Mouse (Mus musculus) heart, postnatal 0 days (tissue): ENCODE measurements around the gene Eif4g2. TPM values are rescaled to one million over a fixed set of nuclear protein-coding genes. Genes with fewer than 3 reads are reported as not detected.
A peak's percentile ranks its signal among the peaks of the same experiment; 100 is the strongest.

Experiments
- ATAC-seq: fragments of 200-750 bp; cut with Nextera tagmentation; 2 replicates; pipeline ENCODE4 v1.8.0; 2017; ENCODE audit warnings: low read depth, moderate number of reproducible peaks, moderate library complexity; ENCODE audit not compliant: insufficient read depth
- DNase-seq: peaks from one replicate; pipeline ENCODE4 v3.0.0-alpha.2; 2016; ENCODE audit warnings: low spot score
- H3K27ac ChIP-seq: fragments of 300-500 bp; sonication (generic); 2 replicates; pipeline ENCODE4 v1.5.1; 2014; ENCODE audit warnings: low read depth, mild to moderate bottlenecking
- H3K27me3 ChIP-seq: fragments of 300-500 bp; sonication (generic); 2 replicates; pipeline ENCODE4 v1.6.1; 2014; ENCODE audit warnings: low read length, mixed read lengths; ENCODE audit not compliant: control insufficient read depth, insufficient read depth
- H3K36me3 ChIP-seq: fragments of 300-500 bp; sonication (generic); replicated peaks from 2 replicates; pipeline ENCODE4 v1.6.1; 2014; ENCODE audit warnings: low read length, mixed read lengths; ENCODE audit not compliant: control insufficient read depth, insufficient read depth
- H3K4me1 ChIP-seq: fragments of 300-500 bp; sonication (generic); 2 replicates; pipeline ENCODE4 v1.6.1; 2014; ENCODE audit warnings: antibody characterized with exemption; ENCODE audit not compliant: control insufficient read depth, insufficient read depth
- H3K4me2 ChIP-seq: fragments of 300-500 bp; sonication (generic); 2 replicates; pipeline ENCODE4 v1.6.1; 2014; ENCODE audit warnings: low read depth, mild to moderate bottlenecking, low read length, moderate library complexity
- H3K4me3 ChIP-seq: fragments of 300-500 bp; sonication (generic); 2 replicates; pipeline ENCODE4 v1.5.1; 2014; ENCODE audit warnings: low read depth, low read length
- H3K9ac ChIP-seq: fragments of 300-500 bp; sonication (generic); replicated peaks from 2 replicates; pipeline ENCODE4 v1.6.1; 2014; ENCODE audit warnings: low read depth, low read length, mixed read lengths
- H3K9me3 ChIP-seq: fragments of 300-500 bp; sonication (generic); replicated peaks from 2 replicates; pipeline ENCODE4 v1.6.1; 2016; ENCODE audit warnings: low read length; ENCODE audit not compliant: control insufficient read depth
- CTCF ChIP-seq: IDR thresholded peaks from 2 replicates; pipeline ENCODE4 v1.5.1; 2016; ENCODE audit warnings: antibody characterized with exemption, control low read depth, low read depth
- EP300 ChIP-seq: IDR thresholded peaks from 2 replicates; pipeline ENCODE4 v1.6.1; 2016; ENCODE audit warnings: antibody characterized with exemption, low read depth
- WGBS: fragments of 180-500 bp; shearing (Covaris S2); extraction: QIAGEN DNeasy Blood & Tissue Kit; methylation state at CpG from one replicate; pipeline ENCODE4 v1.1.7; 2014; 5-methylcytosine and 5-hydroxymethylcytosine counted together
- polyA plus RNA-seq: library from polyadenylated mRNA; unstranded; fragments of >200 nt; fragmentation: Nextera tagmentation; extraction: Ambion mirVana; gene quantifications from 2 replicates; pipeline ENCODE4 v1.2.1, GENCODE M21; 2015
- total RNA-seq: library from RNA; depleted of rRNA; stranded (reverse); fragments of >200 nt; gene quantifications from 2 replicates; pipeline ENCODE4 v1.2.3, GENCODE M21; 2014; ENCODE audit warnings: low replicate concordance

The Eif4g2 gene
- total and polyA plus RNA-seq, 2 experiments from 2014 or later: 422 to 470 TPM

DNA sequence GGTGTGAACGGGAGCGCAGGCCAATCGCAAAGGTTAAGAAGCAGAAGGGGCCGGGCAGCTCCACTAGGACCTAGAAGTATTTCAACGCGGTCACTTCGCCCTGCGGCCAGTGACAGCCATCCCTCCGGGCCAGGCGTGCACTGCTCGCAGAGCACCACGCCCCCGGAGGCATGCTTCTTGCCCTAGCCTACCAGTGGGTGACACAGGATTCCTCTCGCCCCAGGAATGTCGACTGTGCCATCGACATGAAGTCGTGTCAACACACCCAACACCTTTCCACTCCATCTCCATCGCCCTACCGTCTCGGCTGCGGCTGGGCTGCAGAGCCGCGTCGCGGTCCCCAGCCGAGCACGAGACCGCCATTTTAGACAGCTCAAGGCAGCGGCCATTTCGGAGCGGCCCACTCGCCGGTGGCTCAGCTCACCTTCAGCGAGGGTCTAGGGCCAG is 39.3 kb upstream of the Eif4g2 start:
- Histone ChIP-seq H3K4me1 (peaks cover 13% of the 10 kb centered on the region), H3K4me3 (peak overlapping the region; percentile 59), H3K27ac (peak overlapping the region; percentile 96), H3K9me3 (no peaks in the 10 kb centered on the region), H3K27me3 (no peaks in the 10 kb centered on the region), H3K4me2 (peak overlapping the region; percentile 70), H3K9ac (peak overlapping the region; percentile 69), H3K36me3 (peaks cover 11% of the 10 kb centered on the region; the same call in 1 of the 2 replicates)
- TF ChIP-seq CTCF (peak; percentile 18; the same call in 1 of the 2 replicates), EP300 (no peak; the same call in 1 of the 2 replicates)
- WGBS: under 1% methylated on average over 34 of the region's 34 CpGs
- peak; percentile 80 for ATAC-seq
- peak; percentile 69 for DNase-seq

DNA sequence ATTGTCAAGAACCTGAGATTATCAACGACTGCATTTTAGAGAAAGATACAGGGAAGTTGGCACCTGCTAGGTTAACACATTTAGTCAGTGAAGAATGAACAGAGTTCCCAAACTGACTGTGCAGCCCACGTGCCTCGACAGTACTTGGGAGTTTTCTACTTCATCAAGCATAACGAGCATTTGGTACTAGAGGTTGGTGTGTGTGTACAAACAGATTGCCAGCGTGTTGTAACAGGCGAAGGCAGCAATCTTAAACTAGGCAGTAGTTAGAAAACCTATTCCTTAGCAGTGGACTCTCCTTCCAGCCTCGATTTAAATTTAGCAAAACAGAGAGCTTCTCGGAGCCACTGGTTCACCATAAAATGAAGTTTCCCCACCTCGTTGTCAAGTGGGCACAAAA is 38.7 kb upstream of the Eif4g2 start:
- H3K36me3 ChIP-seq: peaks cover 11% of the 10 kb centered on the region; the same call in 1 of the 2 replicates
- 36% methylated on average over 9 of the region's 9 CpGs for WGBS
- peak overlapping the region; percentile 69 for H3K9ac ChIP-seq
- TF ChIP-seq EP300: no peak
- TF ChIP-seq CTCF: no peak
- no peaks in the 10 kb centered on the region for H3K9me3 ChIP-seq
- peak overlapping the region; percentile 70 for H3K4me2 ChIP-seq
- peak overlapping the region; percentile 59 for H3K4me3 ChIP-seq
- H3K27me3 ChIP-seq: no peaks in the 10 kb centered on the region
- H3K27ac ChIP-seq: peak overlapping the region; percentile 96
- no peak for ATAC-seq
- no peak for DNase-seq
- H3K4me1 ChIP-seq: peaks cover 13% of the 10 kb centered on the region

DNA sequence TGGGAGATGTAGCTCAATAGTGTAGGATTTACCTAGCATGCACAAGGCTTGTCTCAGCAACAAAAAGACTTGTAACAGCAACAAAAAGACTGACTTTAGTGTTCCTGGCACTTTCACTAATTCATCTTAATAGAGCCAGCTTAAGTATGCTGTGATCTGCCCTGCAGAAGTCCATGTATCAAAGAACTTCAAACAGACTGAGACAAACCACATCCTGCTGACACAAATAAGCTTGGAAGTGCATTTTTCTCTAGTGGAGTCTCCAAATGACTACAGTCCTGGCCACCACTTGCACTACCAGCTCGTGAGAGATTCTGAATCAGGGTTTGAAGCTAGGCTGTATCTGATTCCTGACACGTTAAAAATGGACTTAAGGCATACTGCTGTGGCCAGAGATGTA is 26.7 kb upstream of the Eif4g2 start:
- H3K9me3 ChIP-seq: 0 out of 2 replicates have a peak, but pooled peaks cover 3% of the 10 kb centered on the region
- WGBS: 58% methylated on average over 2 of the region's 2 CpGs
- ATAC-seq (no peak), DNase-seq (no peak)
- no peak overlapping the region for H3K4me2 ChIP-seq
- H3K4me3 ChIP-seq: no peak overlapping the region
- no peak overlapping the region for H3K9ac ChIP-seq
- peaks cover 11% of the 10 kb centered on the region for H3K36me3 ChIP-seq
- H3K27ac ChIP-seq: no peak overlapping the region
- no peak for TF ChIP-seq CTCF
- no peak for TF ChIP-seq EP300
- H3K4me1 ChIP-seq: no peaks in the 10 kb centered on the region
- H3K27me3 ChIP-seq: no peaks in the 10 kb centered on the region

DNA sequence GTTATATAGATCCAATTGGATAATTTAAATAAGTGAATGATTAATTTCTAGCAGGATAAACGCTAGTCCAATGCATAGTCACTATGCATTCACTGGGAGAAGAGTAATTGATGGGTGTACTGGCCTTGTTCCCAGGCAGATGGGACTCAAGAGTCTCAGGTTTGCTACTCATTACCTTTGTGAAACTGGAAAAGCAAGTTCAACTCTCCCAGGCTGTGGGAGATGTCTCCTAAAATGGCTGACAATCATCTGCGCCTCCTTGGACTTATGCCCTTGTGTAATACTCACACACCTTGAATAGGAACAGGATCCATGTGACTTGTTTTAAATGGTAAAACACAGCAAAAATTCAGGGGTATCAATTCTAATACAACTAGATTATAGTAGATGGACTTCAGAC is 26.3 kb upstream of the Eif4g2 start:
- Histone ChIP-seq H3K9me3 (0 out of 2 replicates have a peak, but pooled peaks cover 3% of the 10 kb centered on the region), H3K4me1 (no peaks in the 10 kb centered on the region), H3K4me3 (no peak overlapping the region), H3K27me3 (no peaks in the 10 kb centered on the region), H3K36me3 (peaks cover 7% of the 10 kb centered on the region), H3K27ac (no peak overlapping the region), H3K9ac (no peak overlapping the region), H3K4me2 (no peak overlapping the region)
- TF ChIP-seq EP300 (no peak), CTCF (no peak)
- DNase-seq (no peak), ATAC-seq (no peak)
- 99% methylated on average over 2 of the region's 2 CpGs for WGBS

DNA sequence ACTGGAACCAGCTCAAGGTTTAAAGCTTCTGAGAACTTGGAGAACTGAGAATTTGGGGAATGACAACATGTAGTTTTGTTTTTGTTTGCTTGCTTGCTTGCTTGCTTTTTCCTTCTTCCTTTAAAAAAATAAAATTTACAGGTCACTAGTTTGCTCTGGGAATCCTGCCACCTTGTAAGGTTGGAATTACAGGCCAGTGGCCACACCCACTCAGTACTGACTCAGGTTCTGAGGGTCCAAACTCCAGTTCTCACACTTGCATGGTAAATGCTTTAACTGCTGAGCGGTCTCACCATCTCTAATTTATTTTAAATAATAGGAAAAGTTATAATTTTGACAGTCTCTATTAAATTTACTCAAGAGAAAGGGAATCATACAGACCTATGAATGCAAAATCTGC is 15.4 kb upstream of the Eif4g2 start:
- DNase-seq (no peak), ATAC-seq (no peak)
- Histone ChIP-seq H3K27ac (no peak overlapping the region), H3K4me3 (no peak overlapping the region), H3K4me2 (no peak overlapping the region), H3K36me3 (no peaks in the 10 kb centered on the region; the same call in 1 of the 2 replicates), H3K4me1 (no peaks in the 10 kb centered on the region), H3K27me3 (no peaks in the 10 kb centered on the region), H3K9ac (no peak overlapping the region), H3K9me3 (no peaks in the 10 kb centered on the region)
- 90% methylated on average over 1 of the region's 1 CpGs for WGBS
- TF ChIP-seq CTCF: no peak
- no peak for TF ChIP-seq EP300

DNA sequence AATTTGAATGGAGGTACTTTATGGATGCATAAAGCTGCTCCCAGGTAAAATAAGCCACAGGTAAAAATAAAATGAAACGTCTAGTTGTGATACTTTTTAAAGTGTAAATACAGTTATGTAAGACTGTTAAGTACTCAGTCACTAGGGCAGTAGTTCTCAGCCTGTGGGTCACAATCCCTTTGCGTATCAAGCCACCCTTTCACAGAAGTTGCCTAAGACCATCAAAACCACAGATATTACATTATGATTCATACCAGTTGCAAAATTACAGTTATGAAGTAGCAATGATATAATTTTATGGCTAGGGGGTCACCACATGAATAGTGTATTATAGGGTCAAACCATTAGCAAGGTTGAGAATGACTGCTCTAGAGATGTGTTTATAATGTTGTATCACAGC is 12.3 kb upstream of the Eif4g2 start:
- Histone ChIP-seq H3K9me3 (no peaks in the 10 kb centered on the region), H3K27me3 (no peaks in the 10 kb centered on the region), H3K9ac (no peak overlapping the region), H3K27ac (no peak overlapping the region), H3K4me1 (no peaks in the 10 kb centered on the region), H3K4me2 (no peak overlapping the region), H3K4me3 (no peak overlapping the region), H3K36me3 (no peaks in the 10 kb centered on the region)
- 80% methylated on average over 2 of the region's 2 CpGs for WGBS
- DNase-seq (no peak), ATAC-seq (no peak)
- TF ChIP-seq EP300 (no peak), CTCF (no peak)
